Mouse (Mus musculus) stomach, postnatal 0 days (tissue): ENCODE data around the gene Creg1.

Source experiments
- CTCF ChIP-seq: IDR thresholded peaks from 2 replicates; pipeline ENCODE4 v1.5.1; 2016; ENCODE audit warnings: antibody characterized with exemption, low read depth, mild to moderate bottlenecking, moderate library complexity
- EP300 ChIP-seq: optimal IDR thresholded peaks from 2 replicates; pipeline ENCODE3; 2016; ENCODE audit warnings: antibody characterized with exemption

- TF ChIP-seq EP300 (no peak), CTCF (no peak)
Observed at GRCm38 (mm10) chr1:165789963-165790362, 26.4 kb downstream of the Creg1 start.
